Mouse (Mus musculus) spleen, postnatal 36 days (tissue): ENCODE data around the gene Myo1h.

Experiments used
- DNase-seq, 2 experiments: peaks; one replicate each; pipeline ENCODE4 v3.0.0; 2022; ENCODE audit warnings: low spot score in 2 of 2, mixed read lengths in 1 of 2

Gene Myo1h

GRCm38 (mm10) chr5:114359586-114359985 is 70.6 kb downstream of the Myo1h start:
- DNase-seq = no peak

DNA sequence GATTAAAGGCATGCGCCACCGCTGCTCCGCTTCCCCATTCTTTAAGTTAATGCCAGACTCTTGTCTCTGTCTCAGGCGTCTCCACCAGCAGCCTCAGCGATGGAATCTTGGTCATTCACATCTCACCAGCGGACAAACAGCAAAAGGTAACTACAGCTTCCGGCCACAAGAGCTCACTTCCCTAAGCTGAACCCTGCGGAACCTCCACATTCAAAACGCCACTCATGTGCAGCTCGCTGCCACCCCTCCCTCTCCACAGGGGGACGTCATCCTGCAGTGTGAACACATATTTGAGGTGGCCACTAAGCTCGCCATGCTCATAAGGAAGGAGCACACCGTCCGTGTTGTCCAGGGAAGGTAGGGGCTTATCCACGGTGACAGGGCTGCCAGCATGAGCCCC is 72.0 kb downstream of the Myo1h start:
- no peak for DNase-seq

- no peak for DNase-seq
Observed at GRCm38 (mm10) chr5:114365043-114365752, 76.2 kb downstream of the Myo1h start.

GRCm38 (mm10) chr5:114368121-114368520 is 79.2 kb downstream of the Myo1h start:
- no peak for DNase-seq

DNA sequence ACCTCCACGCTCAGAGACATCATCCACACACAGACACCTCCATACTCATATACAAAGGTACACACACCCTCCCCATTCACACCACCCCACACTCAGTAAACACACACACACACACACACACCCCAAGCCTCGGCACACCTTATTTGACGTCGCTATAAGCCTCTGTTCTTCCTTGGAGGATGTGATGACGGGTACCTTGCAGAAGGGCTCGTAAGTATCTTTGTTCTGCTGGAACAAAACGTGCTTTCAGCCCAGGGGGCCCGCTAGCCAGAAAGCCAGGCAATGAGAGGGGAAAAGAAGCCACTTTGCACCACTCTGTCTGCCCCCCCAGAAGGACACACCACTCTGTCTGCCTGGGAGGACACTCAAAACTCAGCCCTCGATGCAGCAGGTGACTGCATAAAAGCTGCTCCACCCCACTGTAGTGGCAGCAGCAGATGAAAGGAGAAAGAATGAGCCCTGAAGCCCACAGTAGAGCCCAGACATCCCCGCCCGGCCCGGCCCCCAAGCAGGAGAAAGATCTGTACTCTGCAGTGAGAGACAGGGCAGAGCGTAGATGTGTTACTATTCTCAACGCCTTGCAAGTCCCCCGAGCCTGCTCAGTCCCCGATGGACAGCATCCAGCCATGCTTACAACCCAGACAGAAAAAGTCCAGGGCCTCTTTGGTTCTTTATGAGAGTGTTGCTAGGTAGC is 80.0 kb downstream of the Myo1h start:
- no peak for DNase-seq

DNA sequence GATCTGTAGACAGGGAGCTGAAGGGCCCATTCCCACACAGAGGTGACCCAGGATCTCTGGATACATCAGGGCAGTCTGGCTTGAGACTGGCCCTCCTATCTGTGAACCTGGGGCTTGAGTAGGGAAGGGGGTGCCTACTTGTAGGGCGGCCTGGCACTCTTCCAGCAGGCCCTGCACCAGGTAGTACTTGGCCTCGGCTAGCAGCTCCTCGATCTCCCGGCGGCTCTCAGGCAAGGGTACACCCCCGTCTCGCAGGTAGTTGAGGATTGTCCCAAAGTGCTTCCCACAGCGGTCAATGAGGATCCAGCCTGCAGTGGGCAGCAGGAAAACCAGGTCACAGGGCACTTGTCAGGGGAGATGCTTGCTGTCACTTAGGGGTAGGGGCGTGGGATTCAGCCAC is 81.0 kb downstream of the Myo1h start:
- DNase-seq = no peak

- no peak for DNase-seq
Observed at GRCm38 (mm10) chr5:114370371-114370776, 81.4 kb downstream of the Myo1h start.

DNA sequence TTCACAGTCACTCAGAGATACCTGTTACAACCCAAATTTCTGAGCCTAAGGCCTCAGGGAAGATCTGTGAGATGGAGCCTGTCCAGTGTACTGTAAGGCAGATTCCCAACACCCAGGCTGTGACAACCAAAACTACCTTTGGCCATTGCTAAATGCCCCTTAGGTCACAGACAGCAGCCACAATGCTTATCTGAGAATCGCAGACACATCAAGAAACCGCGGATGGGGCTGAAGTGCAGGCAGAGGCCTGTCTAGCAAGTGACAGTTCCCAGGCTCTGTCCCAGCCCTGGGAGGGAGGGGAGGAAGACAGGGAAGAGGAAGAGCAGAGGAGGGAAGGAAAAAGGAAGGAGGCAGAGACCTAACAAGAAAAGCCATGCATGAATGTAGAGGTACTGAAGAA is 82.4 kb downstream of the Myo1h start:
- DNase-seq = peak in 1 of 2 experiments; percentile 40

DNA sequence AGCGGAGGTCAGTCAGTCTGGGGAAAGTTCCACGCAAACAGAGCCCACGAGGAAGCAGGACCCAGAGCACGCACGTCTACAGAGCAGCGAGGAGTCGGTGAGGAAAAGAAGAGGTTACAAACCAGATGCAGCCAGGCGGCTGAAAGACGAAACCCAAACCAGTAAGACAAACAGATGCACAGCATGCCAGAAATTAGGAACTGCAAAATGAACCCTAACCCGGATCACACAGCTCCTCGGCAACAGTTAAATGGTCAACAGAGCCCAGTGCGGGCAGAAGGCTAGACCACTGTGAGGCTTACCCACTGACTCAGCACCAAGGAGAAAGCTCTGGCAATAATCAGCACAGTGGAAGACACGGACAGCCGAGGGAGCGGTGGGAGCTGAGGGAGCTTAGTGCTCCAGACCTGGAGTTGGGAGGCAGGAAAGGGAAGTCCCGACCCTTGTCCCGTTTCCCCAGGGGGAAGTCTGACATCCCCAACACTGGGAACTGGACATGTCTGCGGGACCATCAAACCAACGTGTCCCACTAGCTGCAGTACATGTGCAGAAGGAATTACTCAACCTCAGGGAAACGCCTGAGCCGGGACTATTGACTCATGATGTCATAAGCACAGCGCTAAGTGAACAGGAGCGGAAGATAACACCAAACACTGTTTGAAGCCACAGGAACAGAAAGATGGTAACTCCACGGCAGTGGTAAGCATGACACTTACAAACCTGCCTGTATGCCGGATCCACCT is 82.9 kb downstream of the Myo1h start:
- no peak for DNase-seq

DNA sequence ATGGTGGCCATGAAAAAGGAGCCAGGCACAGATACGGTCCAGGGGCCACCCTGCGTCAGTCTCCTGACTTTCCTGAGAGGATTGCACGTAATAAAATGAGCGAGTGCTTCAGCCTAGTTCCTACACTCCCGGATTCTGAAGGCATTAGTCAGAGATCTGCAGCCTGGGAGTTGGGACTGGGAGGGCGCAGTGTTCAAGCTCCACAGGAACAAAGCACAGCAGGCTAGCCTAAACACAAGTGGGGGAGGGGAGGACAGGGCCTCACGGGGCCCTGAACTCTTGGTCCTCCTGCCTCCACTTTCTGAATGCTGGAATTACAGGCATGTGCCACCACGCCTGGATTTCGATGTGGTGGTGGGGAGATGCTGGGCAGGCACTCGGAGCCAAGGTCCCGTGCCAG is 83.6 kb downstream of the Myo1h start:
- DNase-seq = no peak

- no peak for DNase-seq
Observed at GRCm38 (mm10) chr5:114373174-114373573, 84.2 kb downstream of the Myo1h start.

GRCm38 (mm10) chr5:114373581-114373980 is 84.6 kb downstream of the Myo1h start:
- DNase-seq = no peak

DNA sequence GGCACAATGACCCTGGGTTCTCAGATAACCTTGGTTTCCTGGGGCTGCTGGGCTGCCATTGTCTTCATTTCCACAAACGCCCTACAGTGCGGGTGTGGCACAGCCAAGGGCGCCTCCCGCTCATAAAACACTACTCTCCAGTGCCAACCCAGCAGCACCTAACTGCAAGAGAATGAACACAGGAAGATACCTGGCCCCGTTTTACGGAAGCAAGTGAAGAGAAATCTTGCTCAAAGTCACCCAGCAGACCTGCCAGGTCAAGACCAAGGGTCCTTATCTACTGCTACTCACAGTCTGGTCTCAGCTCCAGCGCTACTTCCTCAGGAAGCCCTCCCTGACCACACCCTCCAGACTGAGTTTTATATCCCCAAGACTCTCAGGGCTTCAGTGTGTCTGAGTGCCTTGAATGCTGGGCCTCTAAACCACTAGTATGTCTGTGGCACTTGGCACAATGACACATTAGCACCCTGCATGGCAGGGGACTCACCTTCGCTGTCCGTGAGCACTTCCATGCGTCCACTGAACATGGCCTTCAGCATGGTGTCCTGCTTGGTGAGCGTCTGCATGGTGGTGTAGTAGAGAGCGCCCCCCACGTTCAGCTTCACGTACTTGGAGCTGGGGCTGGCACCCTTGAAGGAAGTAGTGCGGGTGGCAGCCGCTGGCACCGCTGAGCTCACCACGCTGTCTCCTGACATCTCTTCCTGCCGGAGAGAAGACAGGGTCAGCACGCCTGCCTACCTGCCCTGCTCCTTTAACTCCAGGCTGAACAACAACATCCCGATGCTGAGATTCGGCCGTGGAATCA is 85.6 kb downstream of the Myo1h start:
- DNase-seq = peak in 1 of 2 experiments; percentile 31

- peak; percentile 38 to 54 for DNase-seq
Observed at GRCm38 (mm10) chr5:114378177-114378920, 89.4 kb downstream of the Myo1h start.

GRCm38 (mm10) chr5:114378936-114379335 is 90.0 kb downstream of the Myo1h start:
- no peak for DNase-seq

- no peak for DNase-seq
Observed at GRCm38 (mm10) chr5:114379763-114380162, 90.8 kb downstream of the Myo1h start.

DNA sequence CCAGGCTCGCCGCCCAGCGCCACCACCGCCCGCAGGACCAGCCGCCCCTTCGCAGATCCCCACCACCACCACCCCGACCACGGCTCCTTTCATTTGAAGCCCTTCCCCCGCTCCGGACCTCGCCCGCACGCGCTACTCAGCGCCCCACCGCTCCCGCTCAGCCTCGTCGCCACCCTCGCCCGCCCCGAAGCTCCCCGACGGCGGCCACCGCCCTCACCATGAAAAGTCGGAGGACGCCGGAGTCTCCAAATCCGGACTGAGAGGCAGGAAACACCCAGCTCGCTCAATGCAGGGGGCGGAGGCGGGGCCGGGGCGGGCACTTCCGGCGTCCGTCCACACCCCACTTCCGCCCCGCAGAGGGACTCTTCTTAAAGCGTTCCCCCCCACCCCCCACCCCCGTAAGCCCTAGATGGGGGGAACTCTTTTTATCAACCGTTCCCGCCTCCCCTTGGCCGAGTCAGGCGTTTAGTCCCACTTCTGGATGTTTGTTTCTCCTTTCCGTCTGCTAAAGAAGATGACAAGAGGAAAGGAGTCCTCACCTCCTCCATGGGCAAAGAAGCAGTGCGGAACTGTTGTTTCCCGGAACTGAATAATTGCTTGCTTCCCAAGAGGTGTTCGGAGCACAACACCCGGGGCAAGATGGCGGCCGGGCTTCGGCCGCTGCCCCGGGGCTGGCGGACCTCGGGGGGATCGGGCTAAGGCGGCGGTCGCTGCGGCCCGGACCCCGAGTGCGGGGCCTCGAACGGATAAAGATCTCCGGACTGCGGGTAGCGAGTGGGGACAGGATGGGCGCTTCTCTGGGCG is 91.4 kb downstream of the Myo1h start, which contains the start of the genes Kctd10 and Ube3b:
Kctd10 (minus strand) TSS at position 300 of the 804 bp plus-strand sequence.
Ube3b (plus strand) TSS at position 399 of the 804 bp plus-strand sequence.
- DNase-seq = peak; percentile 78 to 84

DNA sequence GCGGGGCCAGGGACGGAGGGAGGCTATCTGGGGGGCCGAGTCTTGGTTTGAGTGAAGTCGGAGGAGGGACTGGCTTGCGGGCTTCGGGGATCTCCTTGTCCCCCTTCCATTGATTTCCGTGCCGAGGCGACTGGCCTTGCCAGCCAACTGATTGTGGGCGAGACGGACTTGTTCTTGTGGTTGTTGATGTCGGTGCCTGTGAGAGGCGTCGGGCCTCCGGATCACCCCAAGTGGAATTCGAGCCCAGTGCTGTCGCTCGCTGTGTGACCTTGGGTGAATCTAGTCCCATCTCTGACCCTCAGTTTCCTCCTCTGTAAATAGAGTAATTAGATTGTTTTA is 92.0 kb downstream of the Myo1h start:
- no peak for DNase-seq

GRCm38 (mm10) chr5:114383184-114383904 is 94.4 kb downstream of the Myo1h start:
- peak in 1 of 2 experiments; percentile 26 for DNase-seq
